Mouse (Mus musculus) liver, postnatal 0 days (tissue): ENCODE data around the gene Olfr1377. TPM values are rescaled to one million over a fixed set of nuclear protein-coding genes. Genes with fewer than 3 reads are reported as not detected.

ENCODE experiments used
- ATAC-seq: fragments of 200-750 bp; cut with Nextera tagmentation; 2 replicates; pipeline ENCODE4 v1.8.0; 2017; ENCODE audit warnings: mild to moderate bottlenecking, moderate library complexity
- DNase-seq: peaks from one replicate; pipeline ENCODE4 v3.0.0-alpha.2; 2016
- H3K27ac ChIP-seq: fragments of 300-500 bp; sonication (generic); 2 replicates; pipeline ENCODE4 v1.5.1; 2014; ENCODE audit warnings: antibody characterized with exemption, moderate library complexity, mild to moderate bottlenecking, low read depth
- H3K27me3 ChIP-seq: fragments of 300-500 bp; sonication (generic); 2 replicates; pipeline ENCODE4 v1.6.1; 2014; ENCODE audit warnings: low read length, control low read depth, mixed read lengths; ENCODE audit not compliant: insufficient read depth
- H3K36me3 ChIP-seq: fragments of 300-500 bp; sonication (generic); replicated peaks from 2 replicates; pipeline ENCODE4 v1.6.1; 2014; ENCODE audit warnings: mild to moderate bottlenecking, control low read depth, low read length, moderate library complexity, mixed read lengths; ENCODE audit not compliant: insufficient read depth
- H3K4me1 ChIP-seq: fragments of 300-500 bp; sonication (generic); 2 replicates; pipeline ENCODE4 v1.6.1; 2014; ENCODE audit warnings: antibody characterized with exemption, mild to moderate bottlenecking, control low read depth; ENCODE audit not compliant: insufficient read depth
- H3K4me2 ChIP-seq: fragments of 300-500 bp; sonication (generic); 2 replicates; pipeline ENCODE4 v1.6.1; 2014; ENCODE audit warnings: low read depth, mild to moderate bottlenecking, low read length, moderate library complexity, mixed read lengths
- H3K4me3 ChIP-seq: fragments of 300-500 bp; sonication (generic); 2 replicates; pipeline ENCODE4 v1.5.1; 2014; ENCODE audit warnings: low read depth, low read length
- H3K9ac ChIP-seq: fragments of 300-500 bp; sonication (generic); replicated peaks from 2 replicates; pipeline ENCODE4 v1.6.1; 2014; ENCODE audit warnings: mild to moderate bottlenecking, moderate library complexity
- H3K9me3 ChIP-seq: fragments of 300-500 bp; sonication (generic); 2 replicates; pipeline ENCODE4 v1.6.1; 2016; ENCODE audit warnings: mild to moderate bottlenecking, control low read depth, low read length, mixed read lengths
- CTCF ChIP-seq: sonication (generic); IDR thresholded peaks from 2 replicates; pipeline ENCODE4 v1.5.1; 2016; ENCODE audit warnings: antibody characterized with exemption, low read depth
- EP300 ChIP-seq: IDR thresholded peaks from 2 replicates; pipeline ENCODE4 v1.6.1; 2016; ENCODE audit warnings: antibody characterized with exemption, low read depth, mild to moderate bottlenecking
- WGBS: fragments of 180-500 bp; shearing (Covaris S2); extraction: QIAGEN DNeasy Blood & Tissue Kit; methylation state at CpG from one replicate; pipeline ENCODE4 v1.1.7; 2014; ENCODE audit not compliant: insufficient replicate concordance; 5-methylcytosine and 5-hydroxymethylcytosine counted together
- polyA plus RNA-seq: library from polyadenylated mRNA; unstranded; fragments of >200 nt; fragmentation: Nextera tagmentation; extraction: Ambion mirVana; gene quantifications from 2 replicates; pipeline ENCODE4 v1.2.1, GENCODE M21; 2015

The Olfr1377 gene
- polyA plus RNA-seq, 1 experiment from 2014 or later, result not detected

- Histone ChIP-seq H3K36me3 (no peaks in the 10 kb centered on the region), H3K4me2 (no peak overlapping the region), H3K4me3 (no peak overlapping the region), H3K27me3 (no peaks in the 10 kb centered on the region), H3K9ac (no peak overlapping the region), H3K27ac (no peak overlapping the region), H3K9me3 (no peaks in the 10 kb centered on the region), H3K4me1 (no peaks in the 10 kb centered on the region)
- TF ChIP-seq CTCF (no peak), EP300 (no peak)
- no peak for ATAC-seq
- DNase-seq, result peak; percentile 50
- 75% methylated on average over 2 of the region's 2 CpGs for WGBS
These were observed 54.2 kb downstream of the Olfr1377 start for GRCm38 (mm10) chr11:51035951-51036350.

Other genes with a start within 250 kb of the Olfr1377 start
- gene Zfp354c, start 154.2 kb upstream of the Olfr1377 start, polyA plus RNA-seq, result 0.21 and 0.39 TPM in 2 replicates
- 0.08 and 0.15 TPM in 2 replicates for gene Zfp879, start 140.4 kb upstream of the Olfr1377 start, polyA plus RNA-seq
- 0.12 TPM in 1 of 2 replicates, not detected in the other for gene Grm6, start 131.3 kb upstream of the Olfr1377 start, polyA plus RNA-seq
- gene Zfp454, start 94.3 kb upstream of the Olfr1377 start, polyA plus RNA-seq, result 0.12 and 0.17 TPM in 2 replicates
- gene Zfp2, start 65.8 kb upstream of the Olfr1377 start, polyA plus RNA-seq, result 1.3 and 1.5 TPM in 2 replicates
- 0.33 and 0.36 TPM in 2 replicates for gene Zfp354b, start 50.3 kb upstream of the Olfr1377 start, polyA plus RNA-seq
- not detected in 2 replicates for gene 4933414I15Rik, start 38.2 kb upstream of the Olfr1377 start, polyA plus RNA-seq
- gene Prop1, start 28.2 kb upstream of the Olfr1377 start, polyA plus RNA-seq, result not detected in 2 replicates
- not detected in 2 replicates for gene Olfr1378, start 15.4 kb upstream of the Olfr1377 start, polyA plus RNA-seq
- gene Olfr51, start 21.6 kb downstream of the Olfr1377 start, polyA plus RNA-seq, result not detected in 2 replicates
- not detected in 2 replicates for gene Olfr54, start 32.3 kb downstream of the Olfr1377 start, polyA plus RNA-seq
- not detected in 2 replicates for gene Olfr1375, start 66.1 kb downstream of the Olfr1377 start, polyA plus RNA-seq
- gene Zfp354a, start 77.3 kb downstream of the Olfr1377 start, polyA plus RNA-seq, result 0.86 and 0.94 TPM in 2 replicates
- gene Gm12569, start 238.5 kb downstream of the Olfr1377 start, polyA plus RNA-seq, result not detected in 2 replicates